Mouse (Mus musculus) liver, postnatal 0 days (tissue): Measurements from ENCODE around the gene Specc1. TPM values are rescaled to one million over a fixed set of nuclear protein-coding genes. Genes with fewer than 3 reads are reported as not detected.

Source experiments
- ATAC-seq: fragments of 200-750 bp; cut with Nextera tagmentation; 2 replicates; pipeline ENCODE4 v1.8.0; 2017; ENCODE audit warnings: mild to moderate bottlenecking, moderate library complexity
- DNase-seq: peaks from one replicate; pipeline ENCODE4 v3.0.0-alpha.2; 2016
- H3K27ac ChIP-seq: fragments of 300-500 bp; sonication (generic); 2 replicates; pipeline ENCODE4 v1.5.1; 2014; ENCODE audit warnings: antibody characterized with exemption, moderate library complexity, mild to moderate bottlenecking, low read depth
- H3K27me3 ChIP-seq: fragments of 300-500 bp; sonication (generic); 2 replicates; pipeline ENCODE4 v1.6.1; 2014; ENCODE audit warnings: low read length, control low read depth, mixed read lengths; ENCODE audit not compliant: insufficient read depth
- H3K36me3 ChIP-seq: fragments of 300-500 bp; sonication (generic); replicated peaks from 2 replicates; pipeline ENCODE4 v1.6.1; 2014; ENCODE audit warnings: mild to moderate bottlenecking, control low read depth, low read length, moderate library complexity, mixed read lengths; ENCODE audit not compliant: insufficient read depth
- H3K4me1 ChIP-seq: fragments of 300-500 bp; sonication (generic); 2 replicates; pipeline ENCODE4 v1.6.1; 2014; ENCODE audit warnings: antibody characterized with exemption, mild to moderate bottlenecking, control low read depth; ENCODE audit not compliant: insufficient read depth
- H3K4me2 ChIP-seq: fragments of 300-500 bp; sonication (generic); 2 replicates; pipeline ENCODE4 v1.6.1; 2014; ENCODE audit warnings: low read depth, mild to moderate bottlenecking, low read length, moderate library complexity, mixed read lengths
- H3K4me3 ChIP-seq: fragments of 300-500 bp; sonication (generic); 2 replicates; pipeline ENCODE4 v1.5.1; 2014; ENCODE audit warnings: low read depth, low read length
- H3K9ac ChIP-seq: fragments of 300-500 bp; sonication (generic); replicated peaks from 2 replicates; pipeline ENCODE4 v1.6.1; 2014; ENCODE audit warnings: mild to moderate bottlenecking, moderate library complexity
- H3K9me3 ChIP-seq: fragments of 300-500 bp; sonication (generic); 2 replicates; pipeline ENCODE4 v1.6.1; 2016; ENCODE audit warnings: mild to moderate bottlenecking, control low read depth, low read length, mixed read lengths
- CTCF ChIP-seq: sonication (generic); IDR thresholded peaks from 2 replicates; pipeline ENCODE4 v1.5.1; 2016; ENCODE audit warnings: antibody characterized with exemption, low read depth
- EP300 ChIP-seq: IDR thresholded peaks from 2 replicates; pipeline ENCODE4 v1.6.1; 2016; ENCODE audit warnings: antibody characterized with exemption, low read depth, mild to moderate bottlenecking
- WGBS: fragments of 180-500 bp; shearing (Covaris S2); extraction: QIAGEN DNeasy Blood & Tissue Kit; methylation state at CpG from one replicate; pipeline ENCODE4 v1.1.7; 2014; ENCODE audit not compliant: insufficient replicate concordance; 5-methylcytosine and 5-hydroxymethylcytosine counted together
- polyA plus RNA-seq: library from polyadenylated mRNA; unstranded; fragments of >200 nt; fragmentation: Nextera tagmentation; extraction: Ambion mirVana; gene quantifications from 2 replicates; pipeline ENCODE4 v1.2.1, GENCODE M21; 2015

The Specc1 gene
- polyA plus RNA-seq, 1 experiment from 2014 or later, result 20.7 TPM

DNA sequence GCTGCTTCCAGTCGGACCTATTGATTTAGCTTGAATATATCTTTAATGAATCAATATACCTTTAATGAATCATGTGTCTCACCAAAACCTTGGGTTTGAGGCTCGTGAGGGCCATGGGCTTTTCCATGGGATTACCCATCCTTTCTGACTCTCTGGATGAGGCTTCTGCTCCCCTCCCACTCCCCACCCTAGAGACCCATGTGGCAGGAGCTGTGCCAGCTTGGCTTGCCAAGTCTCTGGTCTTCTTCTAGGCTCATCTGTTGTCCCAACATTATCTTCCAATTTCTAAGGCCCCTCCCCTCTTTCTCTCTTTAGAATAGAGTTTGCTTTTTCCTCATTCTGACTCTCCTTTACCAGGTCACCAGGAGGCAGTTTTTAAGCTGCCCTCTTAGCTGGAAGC lies 35.0 kb downstream of the Specc1 start:
- H3K4me1 ChIP-seq, result no peaks in the 10 kb centered on the region
- TF ChIP-seq CTCF (no peak), EP300 (no peak)
- no peak overlapping the region for H3K4me3 ChIP-seq
- WGBS, result 70% methylated on average over 2 of the region's 2 CpGs
- H3K9ac ChIP-seq, result no peak overlapping the region
- peaks cover 7% of the 10 kb centered on the region; the same call in 1 of the 2 replicates for H3K9me3 ChIP-seq
- H3K4me2 ChIP-seq, result no peak overlapping the region
- ATAC-seq (no peak), DNase-seq (no peak)
- no peaks in the 10 kb centered on the region for H3K36me3 ChIP-seq
- no peak overlapping the region for H3K27ac ChIP-seq
- no peaks in the 10 kb centered on the region for H3K27me3 ChIP-seq

DNA sequence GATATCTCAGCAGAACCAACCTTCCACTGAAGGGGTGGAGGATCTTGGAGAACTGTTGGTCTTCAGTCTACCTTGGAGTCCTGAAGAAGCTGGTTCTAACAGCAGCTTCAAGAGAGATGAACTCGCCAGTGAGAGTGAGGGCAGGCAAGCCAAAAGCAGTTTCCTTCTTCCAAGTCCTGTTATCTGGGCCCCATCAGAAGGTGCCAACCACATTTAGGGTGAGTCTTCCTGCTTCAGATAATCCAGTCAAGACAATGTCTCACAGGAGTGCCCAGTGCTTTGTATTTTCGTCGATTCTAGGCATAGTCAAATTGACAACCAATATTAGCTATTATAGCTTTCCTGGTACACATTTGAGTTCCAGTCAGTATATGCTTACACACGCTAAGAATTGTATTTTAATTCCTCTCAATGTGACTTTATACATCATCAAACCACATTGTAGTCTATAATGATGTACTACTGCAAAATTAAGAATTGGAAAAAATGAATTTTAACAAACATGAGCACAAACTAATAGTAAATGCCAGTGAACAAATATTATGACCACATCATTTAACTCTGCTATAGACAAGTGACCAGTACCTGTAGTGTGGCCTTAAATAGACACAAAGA lies 36.2 kb downstream of the Specc1 start:
- no peaks in the 10 kb centered on the region for H3K36me3 ChIP-seq
- no peak for TF ChIP-seq EP300
- no peak for TF ChIP-seq CTCF
- peaks cover 7% of the 10 kb centered on the region; the same call in 1 of the 2 replicates for H3K9me3 ChIP-seq
- 81% methylated on average over 4 of the region's 4 CpGs for WGBS
- no peak overlapping the region for H3K4me3 ChIP-seq
- H3K9ac ChIP-seq, result no peak overlapping the region
- ATAC-seq (no peak), DNase-seq (no peak)
- no peaks in the 10 kb centered on the region for H3K27me3 ChIP-seq
- H3K4me1 ChIP-seq, result no peaks in the 10 kb centered on the region
- no peak overlapping the region for H3K27ac ChIP-seq
- no peak overlapping the region for H3K4me2 ChIP-seq

DNA sequence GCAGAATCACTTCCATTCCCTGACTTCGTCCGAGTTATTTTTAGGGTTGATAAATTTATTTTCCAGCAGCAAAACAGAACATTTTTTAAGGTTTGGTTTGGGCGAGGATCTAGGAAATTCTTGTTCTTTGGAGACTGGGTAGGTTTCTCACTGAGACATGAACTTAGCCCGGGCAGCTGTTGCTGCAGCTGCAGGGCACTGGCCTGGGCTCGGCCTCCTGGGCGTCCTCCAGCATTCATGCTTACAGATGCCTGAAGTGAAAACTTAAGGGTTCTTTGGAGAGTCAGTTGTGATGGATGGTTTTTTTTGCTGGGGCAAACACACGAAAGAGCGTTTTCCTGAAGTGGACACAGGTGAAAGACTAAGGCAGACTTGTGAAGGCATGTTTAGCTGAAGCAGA lies 42.9 kb downstream of the Specc1 start:
- Histone ChIP-seq H3K27me3 (no peaks in the 10 kb centered on the region), H3K4me1 (peaks cover 8% of the 10 kb centered on the region), H3K9me3 (no peaks in the 10 kb centered on the region), H3K36me3 (no peaks in the 10 kb centered on the region), H3K9ac (no peak overlapping the region), H3K4me2 (no peak overlapping the region), H3K4me3 (no peak overlapping the region), H3K27ac (no peak overlapping the region)
- no peak for DNase-seq
- WGBS, result 94% methylated on average over 8 of the region's 8 CpGs
- TF ChIP-seq CTCF, result no peak
- no peak for TF ChIP-seq EP300
- ATAC-seq, result no peak

DNA sequence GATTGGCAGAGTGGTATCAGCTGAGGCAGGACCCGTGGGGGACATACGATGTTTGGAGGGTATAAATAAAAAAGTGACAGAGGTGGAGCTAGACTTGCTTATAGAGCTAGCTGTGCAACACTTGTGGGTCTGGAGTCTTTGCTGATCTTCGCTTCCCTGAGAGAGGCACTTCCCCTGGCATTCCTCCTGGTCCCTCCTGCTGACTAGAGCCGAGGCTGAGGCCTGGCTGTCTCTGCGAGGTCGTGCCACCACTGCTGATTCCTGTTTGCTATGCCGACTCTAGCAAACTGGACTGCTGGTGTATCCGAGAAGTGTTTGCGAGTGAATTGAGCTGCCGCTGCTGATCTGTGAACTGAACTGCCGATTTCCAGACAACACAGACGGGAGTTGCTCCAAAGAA lies 43.5 kb downstream of the Specc1 start:
- no peaks in the 10 kb centered on the region for H3K27me3 ChIP-seq
- H3K4me2 ChIP-seq, result no peak overlapping the region
- no peak for ATAC-seq
- H3K36me3 ChIP-seq, result no peaks in the 10 kb centered on the region
- H3K9ac ChIP-seq, result no peak overlapping the region
- no peak for TF ChIP-seq CTCF
- TF ChIP-seq EP300, result no peak
- no peak for DNase-seq
- no peak overlapping the region for H3K4me3 ChIP-seq
- H3K27ac ChIP-seq, result no peak overlapping the region
- peaks cover 14% of the 10 kb centered on the region for H3K4me1 ChIP-seq
- no peaks in the 10 kb centered on the region for H3K9me3 ChIP-seq
- WGBS, result 89% methylated on average over 12 of the region's 12 CpGs

DNA sequence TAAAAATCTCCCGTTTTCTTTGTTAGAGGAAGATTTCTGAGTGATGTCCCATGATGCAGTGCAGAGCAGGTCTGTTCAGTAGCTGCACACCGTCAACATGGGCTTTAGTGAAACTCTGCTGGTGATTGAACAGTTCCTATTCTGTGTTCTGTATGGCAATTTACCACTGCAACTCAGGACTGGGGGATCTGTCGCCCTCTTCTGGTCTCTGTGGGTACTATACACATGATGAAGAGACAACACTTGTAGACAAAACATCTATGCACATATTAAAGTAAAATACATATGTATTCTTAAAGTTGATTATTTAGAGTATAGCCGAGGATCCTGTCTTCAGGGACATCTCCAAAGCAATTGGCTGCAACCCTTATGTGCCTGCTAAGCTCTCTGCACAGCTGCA lies 45.4 kb downstream of the Specc1 start:
- ATAC-seq, result no peak
- no peak overlapping the region for H3K9ac ChIP-seq
- H3K4me2 ChIP-seq, result no peak overlapping the region
- 71% methylated on average over 4 of the region's 4 CpGs for WGBS
- peak; percentile 59 for DNase-seq
- no peak overlapping the region for H3K27ac ChIP-seq
- H3K4me1 ChIP-seq, result peaks cover 32% of the 10 kb centered on the region
- H3K4me3 ChIP-seq, result no peak overlapping the region
- TF ChIP-seq EP300, result no peak
- peak; percentile 78 for TF ChIP-seq CTCF
- no peaks in the 10 kb centered on the region for H3K27me3 ChIP-seq
- H3K9me3 ChIP-seq, result no peaks in the 10 kb centered on the region
- no peaks in the 10 kb centered on the region for H3K36me3 ChIP-seq

DNA sequence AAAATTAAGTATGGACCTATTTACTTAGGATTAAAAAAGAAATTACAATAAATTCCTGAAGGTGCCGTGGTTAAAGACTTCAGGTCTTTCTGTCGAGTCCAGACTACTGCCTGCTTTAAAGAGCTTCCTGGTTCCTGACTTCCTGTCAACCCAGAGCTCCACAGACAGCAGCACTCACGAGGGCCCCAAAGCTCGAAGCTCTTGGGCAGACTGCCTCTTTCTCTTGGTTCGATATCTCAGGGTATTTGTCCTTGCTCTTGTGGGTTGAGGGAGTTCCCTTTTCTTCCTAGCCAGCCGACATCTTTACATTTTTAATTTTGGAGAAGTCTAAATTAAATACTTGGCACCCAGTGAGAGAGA lies 48.3 kb downstream of the Specc1 start:
- Histone ChIP-seq H3K36me3 (no peaks in the 10 kb centered on the region), H3K27ac (peak overlapping the region; percentile 84), H3K27me3 (no peaks in the 10 kb centered on the region), H3K9me3 (no peaks in the 10 kb centered on the region), H3K4me1 (peaks cover 40% of the 10 kb centered on the region), H3K4me3 (peak overlapping the region; percentile 27), H3K4me2 (peak overlapping the region; percentile 66), H3K9ac (peak overlapping the region; percentile 43)
- no peak for TF ChIP-seq CTCF
- TF ChIP-seq EP300, result no peak
- WGBS, result 20% methylated on average over 6 of the region's 6 CpGs
- DNase-seq (no peak), ATAC-seq (peak; percentile 24; the same call in 1 of the 2 replicates)
